Mouse (Mus musculus) left cerebral cortex, adult 8-10 months (tissue): ENCODE data around the gene Tsr3. TPM values are rescaled to one million over a fixed set of nuclear protein-coding genes. Genes with fewer than 3 reads are reported as not detected.
A peak's percentile ranks its signal among the peaks of the same experiment; 100 is the strongest.

Experiments used
- DNase-seq, 2 experiments: peaks; one replicate each; pipeline ENCODE4 v3.0.0; 2022; ENCODE audit warnings: low spot score in 2 of 2
- total RNA-seq, 4 experiments: library from RNA; stranded (reverse); gene quantifications; 2 replicates each; pipeline ENCODE4 v1.2.4; 2022

Gene Tsr3
- total RNA-seq, 4 experiments from 2014 or later: 18.4 to 26.5 (median 24.7) TPM

DNA sequence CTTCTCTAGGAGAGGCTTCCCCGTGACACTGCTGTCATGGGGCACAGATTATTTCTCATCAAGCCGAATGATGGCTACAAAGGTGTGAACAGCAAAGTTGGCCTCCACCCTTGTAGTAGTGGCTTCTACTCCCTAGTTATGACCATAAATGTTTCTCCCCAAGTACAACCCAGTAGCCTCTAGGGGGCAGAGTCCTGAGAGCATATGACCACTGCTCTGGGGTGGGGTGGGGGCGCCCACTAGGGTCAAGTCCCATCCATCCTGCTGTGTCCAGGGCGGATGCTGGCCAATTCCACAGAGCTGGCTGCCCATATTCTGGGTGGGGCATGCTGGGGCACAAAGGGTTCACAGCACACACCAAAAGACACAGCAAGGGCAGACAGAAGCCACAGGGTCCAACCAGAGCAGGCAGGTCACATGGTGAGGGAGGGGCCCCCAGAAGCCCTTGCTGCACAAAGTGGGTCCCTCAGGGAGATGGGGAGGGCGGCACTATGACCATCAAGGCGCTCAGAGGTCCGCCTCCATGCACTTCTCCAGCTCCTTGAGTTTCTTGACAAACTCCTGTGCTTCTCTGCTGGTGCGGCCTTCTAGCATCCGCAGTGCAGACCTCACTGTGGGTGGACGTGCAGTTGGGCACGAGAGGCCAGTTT, 3.3 kb downstream of the Tsr3 start:
- DNase-seq: no peak

DNA sequence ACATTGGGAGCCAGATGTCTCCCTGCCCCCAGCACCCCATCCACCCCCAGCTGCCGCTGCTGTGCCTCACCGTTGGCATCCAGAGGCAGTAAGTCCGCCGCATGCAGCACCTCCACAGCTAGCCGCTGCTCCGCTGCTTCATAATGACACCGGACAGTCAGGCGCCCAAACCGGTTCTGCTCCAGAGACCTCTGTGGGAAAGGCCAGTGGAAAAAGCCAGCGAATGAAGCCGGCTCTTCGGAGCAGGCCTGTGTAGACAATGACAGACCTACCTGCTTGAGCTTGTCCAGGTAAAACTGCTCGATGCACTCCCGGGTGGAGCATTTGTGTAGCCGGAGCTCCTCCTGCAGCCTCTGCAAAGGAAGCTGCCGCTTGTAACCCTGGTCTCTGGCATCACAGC, 4.3 kb downstream of the Tsr3 start:
- DNase-seq: no peak

DNA sequence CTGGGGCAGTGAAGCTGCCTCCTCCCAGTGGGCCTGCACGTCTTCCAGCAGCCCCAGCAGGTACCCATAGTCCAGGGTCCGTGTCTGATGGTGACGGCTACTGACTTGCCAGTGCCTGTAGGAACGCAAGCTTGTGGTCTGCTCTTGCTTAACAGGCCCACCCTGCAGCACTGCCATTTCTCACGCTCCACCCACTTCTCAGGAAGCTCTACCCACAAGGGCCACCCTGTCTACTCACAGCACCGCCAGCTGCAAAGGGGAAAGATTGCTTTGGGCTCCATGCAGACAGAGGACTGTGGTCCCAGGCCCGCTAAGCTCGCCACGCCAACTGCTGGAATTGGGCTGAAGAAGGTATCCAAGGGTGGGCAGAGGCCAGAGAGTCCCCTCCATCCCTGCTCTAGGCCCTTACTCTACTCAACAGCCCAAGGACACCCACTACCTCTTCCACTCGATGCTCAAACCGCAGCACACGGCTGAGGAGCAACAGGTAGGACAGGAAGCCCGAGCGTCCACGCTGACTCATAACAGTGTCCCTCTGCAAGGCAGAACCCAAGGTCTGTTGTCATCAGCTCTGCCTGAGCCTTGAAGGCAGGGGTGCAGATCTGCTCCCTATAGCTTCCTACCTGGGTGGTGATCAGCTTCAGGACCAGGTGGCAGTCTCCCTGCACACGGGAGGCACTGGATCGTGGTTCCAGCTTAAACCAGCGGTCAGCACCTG, 8.2 kb downstream of the Tsr3 start:
- no peak for DNase-seq

DNA sequence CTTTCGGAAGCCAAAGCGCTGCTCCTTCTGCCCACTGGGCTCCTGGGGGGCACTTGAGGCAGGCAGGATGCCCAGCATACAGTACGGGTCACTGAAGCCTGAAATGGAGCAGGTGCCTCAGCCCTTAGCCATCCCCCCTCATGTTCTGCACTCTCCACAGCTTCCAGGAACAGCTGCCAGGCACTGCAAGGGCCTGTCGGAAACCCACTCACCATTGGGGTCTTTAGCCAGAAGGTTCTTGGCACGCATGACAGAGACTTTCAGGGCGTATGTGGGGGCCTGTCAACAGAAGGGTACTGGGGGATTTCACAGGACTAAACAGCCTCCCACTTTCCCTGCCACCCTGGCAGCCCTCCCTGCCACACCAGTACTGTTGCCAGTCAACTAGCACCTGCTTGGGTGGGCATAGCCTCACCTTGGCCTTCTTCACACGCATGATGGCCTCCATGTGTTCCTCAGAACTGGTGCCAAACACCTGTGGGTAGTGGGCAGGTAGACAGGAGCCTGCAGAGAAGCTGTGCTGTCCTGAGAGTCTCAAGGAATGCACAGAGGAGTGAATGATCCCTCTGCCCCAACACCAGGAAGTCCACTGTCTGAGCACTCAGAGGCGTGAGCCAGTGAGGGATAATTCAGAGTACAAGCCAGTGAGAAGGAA, 10.3 kb downstream of the Tsr3 start:
- no peak for DNase-seq

DNA sequence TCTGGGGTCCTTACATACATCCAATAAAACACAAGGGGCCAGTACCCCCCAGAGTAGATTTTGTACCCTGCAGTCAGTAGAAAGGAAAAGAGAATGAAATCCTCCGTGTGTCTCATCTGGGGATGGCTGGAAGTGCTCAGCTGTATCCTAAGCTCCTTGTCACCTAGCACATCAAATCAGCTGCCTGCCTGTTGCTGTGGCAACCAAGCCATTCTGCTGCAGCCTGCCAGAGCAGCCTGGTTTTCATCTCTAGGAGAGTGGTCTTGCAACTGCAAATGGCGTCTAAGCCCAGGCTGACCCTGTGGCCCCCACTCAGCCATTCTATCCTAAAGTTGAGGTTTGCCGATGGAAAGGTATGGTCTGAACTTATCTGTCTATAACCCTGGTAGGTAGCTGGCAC, 12.7 kb downstream of the Tsr3 start:
- DNase-seq: no peak

DNA sequence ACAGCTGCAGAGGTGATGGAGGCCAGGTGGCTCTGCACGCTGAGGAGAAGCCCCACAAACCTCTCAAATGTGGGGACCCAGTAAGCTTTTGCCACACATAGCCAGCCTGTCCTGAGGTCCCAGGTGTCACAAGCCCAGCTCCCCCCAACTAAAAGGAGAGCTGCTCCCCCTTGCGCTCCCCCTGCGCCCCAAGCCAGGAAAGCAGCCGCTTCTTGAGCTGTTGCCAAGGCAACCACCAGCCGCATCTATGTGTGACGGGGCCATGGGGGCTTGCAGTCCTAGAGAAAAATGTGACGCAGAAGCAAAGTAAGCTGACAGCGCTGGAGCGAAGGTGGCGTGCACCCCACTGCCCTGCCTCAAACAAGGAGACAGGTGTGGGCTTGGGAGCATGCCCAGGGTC, 13.8 kb downstream of the Tsr3 start:
- DNase-seq: no peak

DNA sequence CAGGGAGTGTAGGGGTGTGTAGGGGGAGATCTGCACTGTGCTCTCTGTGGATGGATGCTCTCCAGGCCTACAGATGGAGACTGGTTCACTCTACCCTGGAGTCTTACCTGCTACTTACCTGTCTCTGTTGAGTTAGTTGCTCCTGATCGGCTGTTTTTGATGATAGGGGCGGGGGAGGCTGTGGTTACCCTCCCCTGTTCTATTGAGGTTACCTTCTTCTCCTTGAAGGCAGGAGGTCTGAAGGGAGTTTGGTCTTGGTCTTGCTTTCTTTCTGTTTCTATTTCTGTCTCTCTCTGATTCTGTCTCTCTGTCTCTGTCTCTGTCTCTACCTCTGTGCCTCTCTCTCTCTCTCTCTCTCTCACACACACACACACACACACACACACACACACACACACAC, 15.1 kb downstream of the Tsr3 start:
- no peak for DNase-seq

DNA sequence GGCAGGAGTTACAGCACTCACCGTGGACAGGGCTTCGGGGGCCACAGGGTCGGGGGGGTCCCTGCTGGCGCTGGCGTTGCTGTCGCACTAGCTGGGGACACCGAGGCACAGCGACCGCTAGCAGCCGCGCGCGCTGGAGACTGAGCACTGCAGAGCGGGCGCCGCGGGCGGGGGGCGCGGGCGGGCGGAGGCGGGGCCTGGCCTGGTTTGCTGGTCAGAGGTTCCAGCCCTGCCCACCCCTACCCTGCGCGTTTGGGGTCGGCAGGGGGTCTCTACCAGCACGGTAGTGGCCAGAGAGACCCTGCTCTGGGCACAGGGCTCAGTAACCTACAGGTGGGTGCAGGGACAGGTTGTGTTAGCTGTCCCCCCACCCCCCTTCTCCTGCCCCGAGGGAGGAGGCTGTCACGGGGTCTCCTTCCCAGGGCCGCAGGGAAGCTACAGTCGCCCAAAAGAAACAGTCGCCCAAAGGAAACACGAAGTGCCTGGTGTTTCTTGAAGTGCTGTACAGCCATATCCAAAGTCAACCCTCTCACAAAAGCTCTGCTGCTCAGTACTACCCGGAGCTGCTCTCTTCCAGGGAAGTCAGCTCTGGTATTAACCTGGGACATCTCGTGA, 16.3 kb downstream of the Tsr3 start, which contains the start of gene Baiap3:
Baiap3 (minus strand) TSS at position 225 of the 615 bp plus-strand sequence.
- no peak for DNase-seq

DNA sequence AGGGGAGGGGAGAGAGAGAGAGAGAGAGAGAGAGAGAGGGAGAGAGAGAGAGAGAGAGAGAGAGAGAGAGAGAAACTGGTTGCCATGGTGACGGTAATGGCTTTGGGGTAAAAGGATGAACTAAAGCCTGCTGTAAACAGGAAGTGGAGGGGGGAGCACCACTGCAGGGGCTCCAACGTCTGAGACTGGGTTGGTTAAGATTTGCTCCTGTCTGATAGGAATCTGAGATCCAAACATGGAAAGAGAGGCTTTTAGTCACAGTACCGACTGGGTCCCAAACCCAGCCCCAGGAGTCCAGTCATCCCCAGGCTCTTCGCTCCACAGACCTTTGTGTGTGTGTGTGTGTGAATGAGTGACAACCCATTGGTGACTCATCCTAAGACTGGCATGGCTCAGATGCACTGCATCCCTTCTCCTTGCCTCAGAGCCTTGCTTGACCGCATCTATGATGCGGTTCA, 17.9 kb downstream of the Tsr3 start:
- no peak for DNase-seq

DNA sequence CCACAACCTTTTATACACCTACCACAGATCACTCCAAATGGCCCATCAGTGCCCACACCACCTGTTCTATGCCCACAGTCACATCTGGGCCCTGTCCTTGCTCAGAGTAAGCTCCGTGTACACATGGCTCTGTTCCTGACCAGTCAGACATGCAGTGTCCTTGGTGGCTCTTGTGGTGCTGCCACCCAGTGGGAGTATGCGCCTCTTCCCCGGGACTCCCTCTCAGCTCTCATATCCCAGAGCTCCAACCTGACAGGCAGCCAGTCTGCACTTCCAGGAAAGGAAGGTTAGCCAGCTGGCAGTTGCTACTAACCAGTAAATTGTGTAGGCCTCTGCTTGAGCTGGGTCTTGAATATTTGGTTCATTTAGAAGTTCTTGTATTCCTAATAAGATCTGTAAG, 24.5 kb downstream of the Tsr3 start:
- no peak for DNase-seq

DNA sequence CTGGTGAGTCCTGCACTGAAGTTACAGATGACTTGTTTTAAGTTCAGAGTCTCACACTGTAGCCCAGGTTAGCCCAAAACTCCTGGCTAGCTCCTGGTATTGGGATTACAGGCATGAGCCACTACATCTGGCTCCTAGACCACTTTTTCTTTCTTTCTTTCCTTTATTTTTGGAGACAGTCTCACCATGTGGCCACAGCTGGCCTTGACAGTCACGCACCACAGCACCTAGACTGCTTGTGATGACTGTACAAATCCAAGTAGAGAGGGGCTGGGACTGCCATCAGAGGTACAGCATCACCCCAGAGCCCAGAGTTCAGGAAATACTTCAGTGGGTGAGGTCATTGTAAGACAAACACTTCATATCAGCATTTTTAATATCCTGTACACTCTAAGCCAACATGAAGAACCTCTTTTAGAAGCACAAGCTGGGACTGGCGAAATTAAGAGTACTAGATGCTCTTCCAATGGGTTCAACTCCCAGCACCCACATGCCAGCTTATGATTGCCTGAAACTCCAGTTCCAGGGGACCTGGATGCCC, 30.9 kb downstream of the Tsr3 start:
- no peak for DNase-seq

DNA sequence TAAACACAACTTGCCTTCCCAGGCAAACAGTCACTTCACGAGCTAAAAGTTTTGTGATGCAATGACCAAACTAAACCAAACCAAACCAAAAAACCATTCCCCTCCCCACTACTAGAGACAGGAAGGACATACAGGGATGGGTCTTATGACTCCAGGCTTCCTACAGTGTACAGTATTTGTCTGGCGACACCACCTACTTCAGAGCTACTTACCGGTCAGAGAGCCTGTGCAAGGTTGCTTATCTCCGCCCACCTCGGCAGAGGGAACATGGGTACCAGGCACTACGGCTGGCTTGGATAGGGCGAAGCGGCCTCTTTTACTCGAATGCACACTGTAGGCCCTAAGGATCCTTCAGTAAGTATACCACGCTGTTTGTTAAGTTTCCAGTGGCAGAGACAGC, 32.4 kb downstream of the Tsr3 start:
- no peak for DNase-seq

DNA sequence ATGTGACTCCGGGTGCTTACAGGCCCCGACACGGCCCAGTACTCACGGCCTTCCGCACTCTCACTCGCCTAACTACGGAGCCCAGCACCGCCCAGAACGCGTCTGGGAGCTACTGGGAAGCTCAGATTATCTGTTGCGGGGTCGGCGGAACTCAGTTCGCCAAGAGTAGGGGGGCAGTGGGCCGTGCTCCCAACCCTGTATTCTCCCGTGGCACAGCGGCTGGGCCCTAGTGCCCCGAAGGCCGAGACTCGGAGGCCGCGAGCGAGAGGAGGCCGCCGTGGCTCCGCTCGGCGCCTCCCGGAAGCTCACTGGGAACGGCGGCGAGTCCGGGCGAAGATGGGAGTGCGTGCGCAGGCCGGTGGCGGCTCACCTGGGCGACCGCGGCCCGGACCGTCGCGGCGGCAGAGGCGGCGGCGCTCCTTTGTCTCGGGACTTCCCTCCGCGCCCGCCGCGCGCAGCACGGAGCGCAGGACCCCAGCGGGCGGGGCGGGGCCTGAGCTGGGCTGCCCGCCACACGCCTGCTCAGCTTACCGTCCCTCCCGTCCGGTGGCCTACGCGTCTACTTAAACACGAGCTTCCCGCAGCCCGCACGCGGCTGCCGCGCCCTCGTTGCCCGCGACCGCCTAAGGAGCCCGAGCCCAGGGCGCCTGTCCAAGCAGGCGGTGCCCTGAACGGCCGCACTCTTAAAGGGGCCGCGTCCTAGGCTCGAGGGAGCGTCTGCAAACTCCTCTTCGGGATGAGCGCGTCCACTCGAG, 33.2 kb downstream of the Tsr3 start:
- peak; percentile 85 to 98 for DNase-seq

DNA sequence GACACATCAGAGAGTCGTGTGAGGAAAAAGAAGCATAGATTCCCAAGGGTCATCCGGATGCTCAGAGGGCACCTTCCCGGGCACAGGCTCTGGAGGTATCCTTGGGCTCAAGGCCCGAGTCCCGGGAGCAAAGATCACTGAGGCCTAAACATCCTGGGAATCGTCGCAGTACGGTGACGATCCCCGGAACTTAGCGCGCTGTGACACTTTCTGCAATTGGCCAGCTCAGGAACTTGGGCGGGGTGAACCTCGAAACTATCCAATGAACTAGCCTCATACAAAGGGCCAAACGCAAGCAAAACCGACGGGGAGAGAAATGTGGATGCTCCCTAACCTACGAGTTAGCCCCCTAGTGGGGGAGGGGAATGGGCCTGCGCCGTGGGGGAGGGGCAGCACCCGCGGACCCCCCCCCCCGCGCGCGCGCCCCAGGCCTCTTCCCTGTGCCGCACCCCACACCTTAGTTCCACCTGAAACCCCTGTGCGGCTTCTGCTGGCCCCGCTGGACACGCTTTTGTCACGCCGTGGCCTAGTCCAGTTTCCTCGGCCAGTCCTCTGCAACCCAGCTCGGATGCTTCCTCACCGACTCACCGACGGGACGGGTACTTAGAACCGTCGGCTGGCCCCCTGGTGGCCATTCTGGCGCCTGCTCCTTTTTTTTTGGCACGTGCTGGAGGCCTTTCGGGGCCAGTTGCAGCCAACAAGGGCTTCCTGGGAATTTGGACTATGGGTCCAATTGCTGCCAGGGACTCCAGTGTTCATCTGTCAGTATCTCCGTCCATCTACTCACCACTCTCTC, 33.9 kb downstream of the Tsr3 start:
- DNase-seq: peak; percentile 68 to 92

DNA sequence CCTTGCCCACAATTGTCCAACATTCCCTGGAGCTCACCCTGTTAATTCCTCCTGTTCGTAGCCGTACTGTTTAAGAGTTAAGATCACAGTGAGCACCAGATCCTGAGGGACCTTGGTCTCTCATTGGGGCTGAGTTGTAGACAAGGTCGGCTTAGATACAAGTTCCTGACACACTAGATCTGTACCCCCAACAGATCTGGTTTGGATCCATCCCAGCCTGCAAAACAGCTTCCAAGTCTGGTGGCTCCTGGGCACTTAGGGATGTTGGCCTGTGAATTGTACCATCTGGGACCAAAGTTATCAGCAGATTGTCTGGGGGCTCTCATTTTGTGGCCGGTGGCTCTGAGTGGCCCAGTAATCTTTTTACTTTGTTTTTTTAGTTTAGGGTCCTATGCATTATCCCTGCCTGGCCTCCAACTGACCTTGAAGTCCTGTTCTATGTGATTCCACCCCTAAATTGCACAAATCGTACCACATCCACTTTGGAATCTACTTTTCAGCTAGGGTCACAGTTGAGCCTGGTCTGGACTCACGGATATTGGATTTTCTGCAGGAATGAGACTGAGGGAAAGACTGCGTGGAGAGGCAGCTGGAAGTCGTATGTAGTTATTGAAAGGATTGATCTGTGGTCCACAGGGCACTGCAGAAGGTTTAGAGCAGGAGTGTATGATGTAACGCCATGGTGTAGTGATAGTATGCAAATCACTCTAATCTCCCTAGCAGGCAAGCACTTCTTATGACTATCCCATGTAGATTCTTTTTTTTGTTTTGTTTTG, 34.8 kb downstream of the Tsr3 start, which contains the start of gene Ube2i:
Ube2i (minus strand) TSS at position 52 of the 776 bp plus-strand sequence.
- no peak for DNase-seq

DNA sequence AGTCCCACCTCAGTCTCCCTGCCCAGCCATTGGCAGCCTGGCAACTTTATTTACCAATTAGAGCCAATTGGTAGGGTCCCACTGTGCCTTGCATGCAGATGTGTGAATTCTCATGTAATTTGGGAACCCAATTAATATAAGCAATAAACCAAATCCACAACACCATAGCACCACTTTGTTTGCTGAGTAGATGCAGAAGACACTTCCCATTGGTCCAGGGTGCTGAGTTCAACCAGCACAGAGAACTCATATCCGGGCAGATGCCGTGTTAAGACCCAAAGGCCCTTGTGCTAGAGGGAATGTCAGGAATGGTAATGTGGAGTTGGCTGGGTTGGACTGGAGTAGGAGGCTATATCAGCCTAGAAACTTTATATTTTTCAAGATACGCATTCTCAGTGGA, 35.9 kb downstream of the Tsr3 start:
- no peak for DNase-seq

DNA sequence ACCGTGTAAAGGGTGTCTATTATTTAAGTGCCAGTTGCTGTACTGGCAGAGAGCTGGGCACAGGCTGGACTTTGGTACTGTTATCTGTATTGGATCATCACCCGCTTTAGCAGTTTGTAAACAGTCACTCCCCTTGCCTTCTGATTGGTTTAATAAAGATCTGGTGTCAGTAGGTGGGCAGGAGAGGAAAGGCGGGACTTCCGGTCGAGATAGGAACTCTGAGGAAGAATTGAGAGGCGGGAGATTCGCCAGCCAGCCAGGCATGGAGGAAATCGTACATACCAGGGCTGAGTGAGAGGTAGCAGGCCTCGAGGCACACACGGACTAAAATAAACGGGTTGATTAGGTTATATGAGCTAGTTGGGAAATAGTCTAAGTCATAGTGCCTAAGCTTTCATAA, 42.2 kb downstream of the Tsr3 start:
- no peak for DNase-seq

DNA sequence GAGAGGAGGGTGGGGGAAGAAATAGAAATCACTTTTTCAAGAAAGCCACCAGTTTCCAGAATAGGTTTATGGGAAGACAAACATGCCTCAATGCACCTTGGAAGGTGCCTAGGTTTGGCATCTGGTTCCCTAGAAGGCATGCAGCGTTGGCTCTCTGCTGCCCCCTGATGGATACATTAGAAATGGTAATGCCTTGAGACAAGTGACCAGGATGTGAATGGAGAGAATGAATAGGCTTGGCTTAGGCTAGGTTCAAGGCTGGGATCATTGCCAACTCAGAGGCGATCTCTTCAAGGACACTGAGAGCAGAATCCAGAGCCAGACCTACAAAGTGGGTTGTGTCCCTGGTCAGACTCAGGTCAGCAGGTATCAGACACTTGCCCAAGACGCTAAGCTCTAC, 45.1 kb downstream of the Tsr3 start:
- peak in 1 of 2 experiments; percentile 23 for DNase-seq

DNA sequence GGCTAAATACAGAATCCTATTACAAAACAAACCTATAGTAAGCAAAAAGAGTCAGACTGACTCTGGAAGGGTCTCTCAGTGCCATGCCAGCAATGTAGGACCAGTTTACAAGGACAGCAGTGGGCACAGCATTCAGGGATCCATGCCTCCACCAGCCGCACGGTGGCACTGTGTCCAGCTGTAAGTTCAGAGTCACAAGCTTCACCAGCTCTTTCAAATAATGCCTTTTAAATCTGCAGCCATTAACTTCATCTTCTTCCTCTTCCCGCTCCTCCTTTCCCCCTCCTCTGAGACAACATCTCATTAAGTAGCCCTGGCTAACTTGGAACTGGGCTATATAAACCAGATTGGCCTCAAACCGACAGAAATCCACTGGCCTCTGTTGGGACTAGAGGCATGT, 48.9 kb downstream of the Tsr3 start:
- DNase-seq: peak in 1 of 2 experiments; percentile 28
